Mouse (Mus musculus) kidney, adult 2 months (tissue): ENCODE results near the gene Irs2. TPM values are rescaled to one million over a fixed set of nuclear protein-coding genes. Genes with fewer than 3 reads are reported as not detected.

ENCODE experiments used
- DNase-seq: peaks from one replicate; pipeline ENCODE4 v3.0.0; 2021
- H3K27ac ChIP-seq: fragments of 200-500 bp; 2 replicates; pipeline ENCODE4 v1.5.1; 2012; ENCODE audit warnings: low read depth, low read length, control low read depth, inconsistent platforms; ENCODE audit not compliant: insufficient read depth
- H3K27me3 ChIP-seq: fragments of 200-500 bp; replicated peaks from 2 replicates; pipeline ENCODE4 v1.6.1; 2012; ENCODE audit warnings: mild to moderate bottlenecking, moderate library complexity, low read length, inconsistent platforms; ENCODE audit not compliant: control insufficient read depth, insufficient read depth
- H3K36me3 ChIP-seq: fragments of 200-500 bp; 2 replicates; pipeline ENCODE4 v1.6.1; 2012; ENCODE audit warnings: mild to moderate bottlenecking, moderate library complexity, low read length, inconsistent platforms; ENCODE audit not compliant: control insufficient read depth, insufficient read depth
- H3K4me1 ChIP-seq: fragments of 200-500 bp; 2 replicates; pipeline ENCODE4 v1.6.1; 2011; ENCODE audit warnings: low read length; ENCODE audit not compliant: control insufficient read depth, insufficient read depth
- H3K4me3 ChIP-seq: fragments of 200-500 bp; 2 replicates; pipeline ENCODE4 v1.5.1; 2011; ENCODE audit warnings: mild to moderate bottlenecking, low read depth, low read length, control low read depth; ENCODE audit not compliant: insufficient read depth
- CTCF ChIP-seq: fragments of 200-500 bp; conservative IDR thresholded peaks from 2 replicates; pipeline ENCODE4 v1.5.1; 2011; ENCODE audit warnings: low read depth, mild to moderate bottlenecking, control low read depth, low read length, moderate library complexity, mixed read lengths; ENCODE audit not compliant: insufficient read depth, insufficient read length
- POLR2A ChIP-seq: fragments of 200-500 bp; IDR thresholded peaks from one replicate; pipeline ENCODE4 v1.6.1; 2011; ENCODE audit warnings: low read depth, low read length, control low read depth
- WGBS: fragments of 180-500 bp; shearing (Covaris S2); methylation state at CpG from one replicate; pipeline ENCODE4 v1.1.7; 2018; 5-methylcytosine and 5-hydroxymethylcytosine counted together
- polyA plus RNA-seq: library from polyadenylated mRNA; depleted of rRNA; stranded (reverse); fragments of >200 nt; gene quantifications from 2 replicates; pipeline ENCODE4 v1.2.3, GENCODE M21; 2012

Gene Irs2
- polyA plus RNA-seq, 1 experiment: 10.4 TPM

GRCm38 (mm10) chr8:10965401-10966117 lies 42.7 kb downstream of the Irs2 start:
- Histone ChIP-seq H3K27me3 (no peaks in the 10 kb centered on the region), H3K36me3 (no peaks in the 10 kb centered on the region), H3K4me3 (no peak overlapping the region), H3K4me1 (peaks cover 25% of the 10 kb centered on the region), H3K27ac (peak overlapping the region; percentile 42; the same call in 1 of the 2 replicates)
- 13% methylated on average over 5 of the region's 6 CpGs for WGBS
- no peak for TF ChIP-seq POLR2A
- no peak for TF ChIP-seq CTCF
- peak; percentile 79 for DNase-seq

- no peaks in the 10 kb centered on the region for H3K27me3 ChIP-seq
- H3K27ac ChIP-seq: peak overlapping the region; percentile 43; the same call in 1 of the 2 replicates
- no peak for TF ChIP-seq CTCF
- no peak overlapping the region for H3K4me3 ChIP-seq
- H3K36me3 ChIP-seq: no peaks in the 10 kb centered on the region
- peak; percentile 72 for DNase-seq
- 56% methylated on average over 10 of the region's 10 CpGs for WGBS
- H3K4me1 ChIP-seq: peaks cover 20% of the 10 kb centered on the region
Measured at GRCm38 (mm10) chr8:10964511-10965099, 43.7 kb downstream of the Irs2 start.

DNA sequence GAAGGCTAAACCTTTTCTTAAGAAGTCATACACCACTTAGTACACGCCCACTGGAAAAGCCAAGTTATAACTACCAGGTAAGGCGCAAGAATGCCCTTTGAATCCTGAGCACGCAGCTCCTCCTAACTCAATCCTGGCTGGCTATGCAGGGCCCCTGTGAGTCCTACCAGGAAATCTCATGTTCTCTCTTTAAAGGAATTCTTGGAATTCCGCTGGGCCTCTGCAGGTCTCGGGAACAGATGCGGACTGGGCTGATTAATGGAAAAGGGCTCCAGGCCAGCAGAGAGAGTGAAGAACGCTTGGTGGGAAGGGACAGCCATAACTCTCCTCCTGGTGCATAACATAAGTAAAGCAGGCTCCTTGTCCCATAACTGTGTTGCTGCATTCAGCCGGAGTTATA lies 46.3 kb downstream of the Irs2 start:
- Histone ChIP-seq H3K27ac (peak overlapping the region; percentile 80), H3K4me1 (peaks cover 21% of the 10 kb centered on the region), H3K4me3 (no peak overlapping the region), H3K27me3 (no peaks in the 10 kb centered on the region), H3K36me3 (no peaks in the 10 kb centered on the region)
- peak; percentile 95 for DNase-seq
- WGBS: 10% methylated on average over 8 of the region's 8 CpGs
- TF ChIP-seq CTCF (no peak), POLR2A (no peak)

DNA sequence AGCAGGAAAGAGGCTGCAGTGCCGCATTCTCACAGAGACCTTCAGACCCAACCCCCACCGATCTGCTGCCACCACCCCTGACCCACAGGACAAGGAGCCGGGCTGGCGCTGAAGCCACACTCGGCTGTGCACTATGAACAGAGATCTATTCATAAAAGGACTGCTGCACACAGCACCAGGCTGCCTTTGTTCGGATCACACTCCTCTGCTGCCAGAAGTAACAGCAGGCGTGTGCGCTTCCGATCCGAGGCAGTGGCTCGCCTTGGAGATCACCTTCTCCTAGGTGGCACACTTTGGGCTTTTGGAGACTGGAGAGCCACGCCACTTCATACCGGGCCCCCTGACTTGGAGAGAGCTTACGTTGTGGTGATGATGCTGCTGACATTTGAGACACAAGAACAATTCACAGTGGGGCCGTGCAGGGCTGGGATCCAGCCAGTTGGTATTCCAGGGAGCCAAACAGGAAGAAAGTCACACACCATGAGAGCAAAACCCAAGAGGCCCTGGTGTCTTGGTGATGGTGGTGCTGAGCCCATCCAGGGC lies 47.9 kb downstream of the Irs2 start:
- WGBS: 53% methylated on average over 15 of the region's 15 CpGs
- Histone ChIP-seq H3K27me3 (no peaks in the 10 kb centered on the region), H3K36me3 (no peaks in the 10 kb centered on the region), H3K27ac (no peak overlapping the region), H3K4me3 (no peak overlapping the region), H3K4me1 (peaks cover 23% of the 10 kb centered on the region)
- no peak for DNase-seq
- TF ChIP-seq CTCF (no peak), POLR2A (no peak)

GRCm38 (mm10) chr8:10957292-10957955 lies 50.8 kb downstream of the Irs2 start:
- DNase-seq: peak; percentile 62
- H3K36me3 ChIP-seq: no peaks in the 10 kb centered on the region
- H3K4me1 ChIP-seq: peaks cover 26% of the 10 kb centered on the region
- H3K27ac ChIP-seq: no peak overlapping the region
- TF ChIP-seq POLR2A: no peak
- no peak for TF ChIP-seq CTCF
- no peak overlapping the region for H3K4me3 ChIP-seq
- no peaks in the 10 kb centered on the region for H3K27me3 ChIP-seq
- WGBS: 51% methylated on average over 9 of the region's 9 CpGs

- DNase-seq: peak; percentile 98
- Histone ChIP-seq H3K4me1 (peaks cover 14% of the 10 kb centered on the region), H3K36me3 (no peaks in the 10 kb centered on the region), H3K27me3 (no peaks in the 10 kb centered on the region), H3K27ac (peak overlapping the region; percentile 30; the same call in 1 of the 2 replicates), H3K4me3 (no peak overlapping the region)
- TF ChIP-seq POLR2A (no peak), CTCF (peak; percentile 67)
- WGBS: 4% methylated on average over 11 of the region's 11 CpGs
Measured at GRCm38 (mm10) chr8:10953346-10954053, 54.8 kb downstream of the Irs2 start.
